Mouse (Mus musculus): Measurements from ENCODE around the gene Emcn. TPM values are rescaled to one million over a fixed set of nuclear protein-coding genes. Genes with fewer than 3 reads are reported as not detected.

Gene Emcn
- total and polyA plus RNA-seq, 2 experiments from 2014 or later: 5.6 to 8.5 TPM

DNA sequence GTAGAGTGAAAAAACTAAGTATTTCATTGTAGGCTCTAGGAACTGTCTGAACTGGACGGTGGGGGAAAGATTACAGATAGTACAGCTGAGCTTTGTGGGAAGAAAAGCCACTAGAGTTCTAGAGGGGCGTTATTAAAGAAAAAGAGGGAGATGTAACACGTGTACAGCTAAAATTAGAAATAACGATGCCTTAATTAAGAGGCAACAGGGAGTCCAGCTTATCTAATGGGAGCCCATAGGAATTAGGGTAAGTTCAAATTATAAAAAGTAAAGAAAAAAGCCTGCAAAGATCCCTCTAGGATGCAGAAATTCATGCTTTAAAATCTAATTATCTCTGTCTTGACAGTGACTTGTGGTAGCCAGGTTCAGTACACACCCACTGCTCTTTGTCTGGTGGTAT is 15.8 kb downstream of the Emcn start:
- Histone ChIP-seq H3K27ac (ENCODE audit: low read depth, low read length) (no peak overlapping the region), H3K27me3 (ENCODE audit: insufficient read depth, low read length) (no peaks in the 10 kb centered on the region), H3K9ac (replicated peaks; ENCODE audit: low read length, poor library complexity, severe bottlenecking) (no peak overlapping the region), H3K36me3 (ENCODE audit: insufficient read depth, low read length) (no peaks in the 10 kb centered on the region), H3K4me2 (ENCODE audit: low read depth, low read length, poor library complexity, severe bottlenecking) (no peak overlapping the region), H3K4me3 (ENCODE audit: low read depth, low read length) (no peak overlapping the region), H3K4me1 (ENCODE audit: insufficient read depth, low read length) (no peaks in the 10 kb centered on the region), H3K9me3 (ENCODE audit: low read length) (no peaks in the 10 kb centered on the region)
- TF ChIP-seq CTCF (IDR thresholded peaks at IDR 0.05): no peak
- WGBS: 73% methylated on average over 4 of the region's 4 CpGs
- ATAC-seq (ENCODE audit: low FRiP score) (no peak), DNase-seq (ENCODE audit: low spot score) (no peak)

- Histone ChIP-seq H3K4me2 (ENCODE audit: low read depth, low read length, poor library complexity, severe bottlenecking) (no peak overlapping the region), H3K4me1 (ENCODE audit: insufficient read depth, low read length) (no peaks in the 10 kb centered on the region), H3K9me3 (ENCODE audit: low read length) (no peaks in the 10 kb centered on the region), H3K27ac (ENCODE audit: low read depth, low read length) (no peak overlapping the region), H3K9ac (replicated peaks; ENCODE audit: low read length, poor library complexity, severe bottlenecking) (no peak overlapping the region), H3K4me3 (ENCODE audit: low read depth, low read length) (no peak overlapping the region), H3K36me3 (ENCODE audit: insufficient read depth, low read length) (no peaks in the 10 kb centered on the region), H3K27me3 (ENCODE audit: insufficient read depth, low read length) (no peaks in the 10 kb centered on the region)
- ATAC-seq (ENCODE audit: low FRiP score): no peak
- peak; percentile 9 for DNase-seq (ENCODE audit: low spot score)
- 87% methylated on average over 6 of the region's 6 CpGs for WGBS
- no peak for TF ChIP-seq CTCF (IDR thresholded peaks at IDR 0.05)
These were observed 26.4 kb downstream of the Emcn start for GRCm38 (mm10) chr3:137367123-137367825.

DNA sequence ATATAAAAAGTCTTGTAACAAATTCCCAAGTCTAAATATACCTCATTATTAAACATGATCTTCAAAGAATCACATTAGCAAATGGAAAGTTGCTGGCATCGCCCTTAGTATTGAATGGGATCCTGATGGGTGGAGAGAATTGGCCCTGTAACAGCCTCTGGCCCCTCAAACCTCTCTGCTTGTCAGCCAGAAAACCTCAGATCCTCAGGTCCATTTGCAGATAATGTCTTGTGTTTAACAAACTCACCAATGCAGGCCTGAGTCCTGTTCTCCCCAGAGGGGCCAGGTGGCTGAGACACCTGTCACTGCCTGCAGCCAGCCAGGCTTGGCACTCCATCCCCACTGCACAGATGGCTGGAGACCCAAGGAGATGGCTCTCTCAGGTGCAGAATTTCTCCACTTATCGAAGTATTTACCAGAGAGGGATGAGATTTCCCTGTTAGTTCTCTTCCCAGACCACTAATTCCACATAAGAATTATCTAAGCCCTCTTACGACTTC is 27.0 kb downstream of the Emcn start:
- H3K36me3 ChIP-seq (ENCODE audit: insufficient read depth, low read length): no peaks in the 10 kb centered on the region

GRCm38 (mm10) chr3:137372854-137373253 is 32.0 kb downstream of the Emcn start:
- H3K36me3 ChIP-seq (ENCODE audit: insufficient read depth, low read length): no peaks in the 10 kb centered on the region
- no peak overlapping the region for H3K4me2 ChIP-seq (ENCODE audit: low read depth, low read length, poor library complexity, severe bottlenecking)
- DNase-seq (ENCODE audit: low spot score): no peak
- no peak for ATAC-seq (ENCODE audit: low FRiP score)
- H3K27me3 ChIP-seq (ENCODE audit: insufficient read depth, low read length): no peaks in the 10 kb centered on the region
- no peaks in the 10 kb centered on the region for H3K9me3 ChIP-seq (ENCODE audit: low read length)
- TF ChIP-seq CTCF (IDR thresholded peaks at IDR 0.05): no peak
- H3K4me3 ChIP-seq (ENCODE audit: low read depth, low read length): no peak overlapping the region
- no peak overlapping the region for H3K27ac ChIP-seq (ENCODE audit: low read depth, low read length)
- 92% methylated on average over 4 of the region's 4 CpGs for WGBS
- H3K4me1 ChIP-seq (ENCODE audit: insufficient read depth, low read length): no peaks in the 10 kb centered on the region
- no peak overlapping the region for H3K9ac ChIP-seq (replicated peaks; ENCODE audit: low read length, poor library complexity, severe bottlenecking)

More for the DNA sequence above, 27.0 kb downstream of the Emcn start:
- no peak overlapping the region for H3K9ac ChIP-seq (replicated peaks; ENCODE audit: low read length, poor library complexity, severe bottlenecking)
- H3K4me1 ChIP-seq (ENCODE audit: insufficient read depth, low read length): no peaks in the 10 kb centered on the region
- WGBS: 43% methylated on average over 3 of the region's 3 CpGs
- no peak overlapping the region for H3K4me2 ChIP-seq (ENCODE audit: low read depth, low read length, poor library complexity, severe bottlenecking)
- peak; percentile 82 for DNase-seq (ENCODE audit: low spot score)
- H3K27ac ChIP-seq (ENCODE audit: low read depth, low read length): no peak overlapping the region
- no peak for TF ChIP-seq CTCF (IDR thresholded peaks at IDR 0.05)
- 0 out of 2 replicates have a peak, but pooled peaks have one; percentile 34 for ATAC-seq (ENCODE audit: low FRiP score)
- H3K4me3 ChIP-seq (ENCODE audit: low read depth, low read length): no peak overlapping the region
- H3K27me3 ChIP-seq (ENCODE audit: insufficient read depth, low read length): no peaks in the 10 kb centered on the region
- no peaks in the 10 kb centered on the region for H3K9me3 ChIP-seq (ENCODE audit: low read length)

GRCm38 (mm10) chr3:137382311-137382710 is 41.4 kb downstream of the Emcn start:
- no peaks in the 10 kb centered on the region for H3K27me3 ChIP-seq (ENCODE audit: insufficient read depth, low read length)
- 91% methylated on average over 2 of the region's 2 CpGs for WGBS
- no peaks in the 10 kb centered on the region for H3K36me3 ChIP-seq (ENCODE audit: insufficient read depth, low read length)
- no peak for ATAC-seq (ENCODE audit: low FRiP score)
- no peak overlapping the region for H3K9ac ChIP-seq (replicated peaks; ENCODE audit: low read length, poor library complexity, severe bottlenecking)
- no peak for TF ChIP-seq CTCF (IDR thresholded peaks at IDR 0.05)
- H3K4me3 ChIP-seq (ENCODE audit: low read depth, low read length): no peak overlapping the region
- H3K4me1 ChIP-seq (ENCODE audit: insufficient read depth, low read length): no peaks in the 10 kb centered on the region
- DNase-seq (ENCODE audit: low spot score): no peak
- H3K27ac ChIP-seq (ENCODE audit: low read depth, low read length): no peak overlapping the region
- no peak overlapping the region for H3K4me2 ChIP-seq (ENCODE audit: low read depth, low read length, poor library complexity, severe bottlenecking)
- no peaks in the 10 kb centered on the region for H3K9me3 ChIP-seq (ENCODE audit: low read length)

GRCm38 (mm10) chr3:137395588-137395987 is 54.7 kb downstream of the Emcn start:
- Histone ChIP-seq H3K27me3 (ENCODE audit: insufficient read depth, low read length) (no peaks in the 10 kb centered on the region), H3K36me3 (ENCODE audit: insufficient read depth, low read length) (no peaks in the 10 kb centered on the region), H3K27ac (ENCODE audit: low read depth, low read length) (no peak overlapping the region), H3K4me2 (ENCODE audit: low read depth, low read length, poor library complexity, severe bottlenecking) (no peak overlapping the region), H3K4me1 (ENCODE audit: insufficient read depth, low read length) (no peaks in the 10 kb centered on the region), H3K9ac (replicated peaks; ENCODE audit: low read length, poor library complexity, severe bottlenecking) (no peak overlapping the region), H3K4me3 (ENCODE audit: low read depth, low read length) (no peak overlapping the region), H3K9me3 (ENCODE audit: low read length) (no peaks in the 10 kb centered on the region)
- DNase-seq (ENCODE audit: low spot score) (no peak), ATAC-seq (ENCODE audit: low FRiP score) (no peak)
- WGBS: 70% methylated on average over 11 of the region's 11 CpGs
- TF ChIP-seq CTCF (IDR thresholded peaks at IDR 0.05): no peak

All from midbrain, postnatal 0 days (tissue).